Mouse (Mus musculus): Measurements from ENCODE around the gene Vav3. TPM values are rescaled to one million over a fixed set of nuclear protein-coding genes. Genes with fewer than 3 reads are reported as not detected.

The Vav3 gene
- polyA plus RNA-seq, 1 experiment from 2014 or later: 12.9 TPM

DNA sequence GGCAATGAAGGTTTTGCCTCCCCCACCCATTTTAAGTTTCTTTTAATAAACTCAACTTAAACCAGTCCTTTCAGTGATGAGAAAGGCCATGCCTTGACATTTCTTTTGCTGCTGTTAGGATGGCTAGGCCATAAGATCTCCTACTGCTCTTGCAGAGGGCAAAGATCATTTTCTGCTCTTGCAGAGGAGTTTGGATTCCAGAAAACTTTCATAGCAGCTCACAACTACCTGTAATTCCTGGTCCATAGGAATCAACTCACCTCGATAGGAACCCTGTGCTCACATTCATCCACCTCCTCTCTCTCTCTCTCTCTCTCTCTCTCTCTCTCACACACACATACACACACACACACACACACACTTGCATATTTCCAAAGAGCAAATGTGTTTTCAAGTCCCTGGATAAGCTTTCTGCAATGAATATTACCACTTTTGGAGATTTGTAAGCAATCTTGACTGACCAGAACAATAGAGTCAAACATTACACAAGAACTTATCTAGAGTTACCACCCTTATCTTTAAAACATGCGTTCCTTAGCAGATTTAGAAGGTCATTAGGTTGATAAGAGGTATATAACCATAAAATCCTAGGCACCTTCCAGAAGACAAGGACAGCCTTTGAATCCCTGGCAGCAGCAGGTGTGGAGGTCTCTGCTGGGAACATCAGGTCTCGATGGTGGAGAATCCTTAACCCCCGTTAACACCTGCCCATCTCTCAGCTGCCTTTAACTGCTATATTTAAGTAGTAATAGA lies 260.4 kb downstream of the Vav3 start:
- no peak overlapping the region for H3K4me2 ChIP-seq
- no peaks in the 10 kb centered on the region for H3K9me3 ChIP-seq (replicated peaks; ENCODE audit: control insufficient read depth, low read length)
- no peak overlapping the region for H3K27ac ChIP-seq (ENCODE audit: low read depth, low read length)
- no peaks in the 10 kb centered on the region for H3K4me1 ChIP-seq (ENCODE audit: control insufficient read depth, insufficient read depth, low read length)
- WGBS (ENCODE audit: insufficient replicate concordance): 66% methylated on average over 4 of the region's 4 CpGs
- H3K27me3 ChIP-seq (ENCODE audit: control insufficient read depth, insufficient read depth, low read length): no peaks in the 10 kb centered on the region
- H3K4me3 ChIP-seq (ENCODE audit: low read depth, low read length): no peak overlapping the region
- H3K9ac ChIP-seq (ENCODE audit: low read depth, low read length): no peak overlapping the region
- ATAC-seq (replicated peaks; ENCODE audit: insufficient number of reproducible peaks, low FRiP score, low TSS enrichment): no peak
- H3K36me3 ChIP-seq (ENCODE audit: control insufficient read depth, insufficient read depth, low read length): no peaks in the 10 kb centered on the region

DNA sequence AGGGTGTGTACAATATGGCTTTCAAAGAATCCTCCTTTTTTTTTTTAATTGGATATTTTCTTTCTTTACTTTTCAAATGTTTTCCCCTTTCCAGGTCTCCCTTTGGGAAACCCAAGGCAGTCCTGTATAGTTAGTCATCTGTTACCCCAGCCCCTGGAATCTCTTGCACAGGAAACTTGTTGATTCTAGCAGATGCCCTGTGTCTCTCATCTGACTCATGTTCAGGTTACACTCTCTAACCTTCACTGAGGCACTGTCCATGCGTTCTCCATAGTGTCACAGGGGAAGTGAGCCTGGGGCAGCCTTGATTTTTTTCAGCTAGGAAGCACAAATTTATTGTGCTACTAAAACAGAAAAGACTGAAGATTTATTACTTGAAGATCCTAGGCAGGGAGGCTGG lies 262.3 kb downstream of the Vav3 start:
- no peaks in the 10 kb centered on the region for H3K36me3 ChIP-seq (ENCODE audit: control insufficient read depth, insufficient read depth, low read length)

DNA sequence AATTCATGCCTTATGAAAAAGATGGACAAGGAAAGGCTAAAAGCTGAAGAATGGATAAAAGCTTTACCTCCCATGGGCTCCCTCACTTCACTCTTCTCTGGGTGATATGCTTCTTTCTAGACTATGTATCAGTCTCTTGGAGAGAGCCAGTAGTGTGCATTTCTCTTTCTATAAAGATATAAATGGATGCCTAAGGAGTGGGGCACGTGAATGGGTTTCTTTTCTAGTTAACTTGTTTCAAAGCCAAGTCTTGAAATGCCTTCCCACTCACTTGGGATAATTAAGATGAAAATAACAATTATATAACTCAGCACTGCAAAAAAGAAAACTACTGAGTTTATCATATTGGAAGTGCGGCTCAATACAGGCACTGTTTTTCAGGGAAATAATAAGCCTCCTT lies 265.7 kb downstream of the Vav3 start:
- Histone ChIP-seq H3K27me3 (ENCODE audit: control insufficient read depth, insufficient read depth, low read length) (no peaks in the 10 kb centered on the region), H3K9me3 (replicated peaks; ENCODE audit: control insufficient read depth, low read length) (no peaks in the 10 kb centered on the region), H3K4me3 (ENCODE audit: low read depth, low read length) (no peak overlapping the region), H3K4me1 (ENCODE audit: control insufficient read depth, insufficient read depth, low read length) (no peaks in the 10 kb centered on the region), H3K36me3 (ENCODE audit: control insufficient read depth, insufficient read depth, low read length) (no peaks in the 10 kb centered on the region), H3K4me2 (no peak overlapping the region), H3K27ac (ENCODE audit: low read depth, low read length) (no peak overlapping the region), H3K9ac (ENCODE audit: low read depth, low read length) (no peak overlapping the region)
- WGBS (ENCODE audit: insufficient replicate concordance): 77% methylated on average over 2 of the region's 2 CpGs
- no peak for ATAC-seq (replicated peaks; ENCODE audit: insufficient number of reproducible peaks, low FRiP score, low TSS enrichment)

More for the DNA sequence above, 262.3 kb downstream of the Vav3 start:
- Histone ChIP-seq H3K27me3 (ENCODE audit: control insufficient read depth, insufficient read depth, low read length) (no peaks in the 10 kb centered on the region), H3K4me3 (ENCODE audit: low read depth, low read length) (no peak overlapping the region), H3K4me1 (ENCODE audit: control insufficient read depth, insufficient read depth, low read length) (no peaks in the 10 kb centered on the region), H3K4me2 (no peak overlapping the region), H3K9ac (ENCODE audit: low read depth, low read length) (no peak overlapping the region), H3K9me3 (replicated peaks; ENCODE audit: control insufficient read depth, low read length) (no peaks in the 10 kb centered on the region), H3K27ac (ENCODE audit: low read depth, low read length) (no peak overlapping the region)
- 70% methylated on average over 1 of the region's 1 CpGs for WGBS (ENCODE audit: insufficient replicate concordance)
- ATAC-seq (replicated peaks; ENCODE audit: insufficient number of reproducible peaks, low FRiP score, low TSS enrichment): no peak

DNA sequence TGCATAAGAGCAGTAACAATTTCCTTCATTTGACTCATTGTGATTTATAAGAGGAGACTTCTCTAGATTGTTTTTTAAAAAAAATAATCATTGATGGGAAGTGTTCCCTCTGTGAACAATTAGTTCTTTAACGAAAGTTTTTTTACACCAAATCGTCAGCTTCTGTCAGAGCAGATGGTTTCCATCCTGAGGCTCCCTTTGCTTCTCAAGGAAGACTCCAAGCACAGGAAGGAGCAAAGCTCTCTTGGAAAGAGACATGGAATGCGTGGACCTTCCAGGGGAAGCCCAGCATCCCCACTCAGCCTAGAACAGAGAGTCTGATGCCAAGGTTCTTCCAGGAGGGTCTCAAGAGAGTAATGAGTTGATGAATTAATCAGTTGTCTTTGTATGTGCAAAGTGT lies 281.3 kb downstream of the Vav3 start:
- Histone ChIP-seq H3K4me3 (ENCODE audit: low read depth, low read length) (no peak overlapping the region), H3K27me3 (ENCODE audit: control insufficient read depth, insufficient read depth, low read length) (no peaks in the 10 kb centered on the region), H3K4me2 (no peak overlapping the region), H3K9me3 (replicated peaks; ENCODE audit: control insufficient read depth, low read length) (no peaks in the 10 kb centered on the region), H3K4me1 (ENCODE audit: control insufficient read depth, insufficient read depth, low read length) (no peaks in the 10 kb centered on the region), H3K9ac (ENCODE audit: low read depth, low read length) (no peak overlapping the region), H3K27ac (ENCODE audit: low read depth, low read length) (no peak overlapping the region), H3K36me3 (ENCODE audit: control insufficient read depth, insufficient read depth, low read length) (no peaks in the 10 kb centered on the region)
- 53% methylated on average over 3 of the region's 3 CpGs for WGBS (ENCODE audit: insufficient replicate concordance)
- no peak for ATAC-seq (replicated peaks; ENCODE audit: insufficient number of reproducible peaks, low FRiP score, low TSS enrichment)

DNA sequence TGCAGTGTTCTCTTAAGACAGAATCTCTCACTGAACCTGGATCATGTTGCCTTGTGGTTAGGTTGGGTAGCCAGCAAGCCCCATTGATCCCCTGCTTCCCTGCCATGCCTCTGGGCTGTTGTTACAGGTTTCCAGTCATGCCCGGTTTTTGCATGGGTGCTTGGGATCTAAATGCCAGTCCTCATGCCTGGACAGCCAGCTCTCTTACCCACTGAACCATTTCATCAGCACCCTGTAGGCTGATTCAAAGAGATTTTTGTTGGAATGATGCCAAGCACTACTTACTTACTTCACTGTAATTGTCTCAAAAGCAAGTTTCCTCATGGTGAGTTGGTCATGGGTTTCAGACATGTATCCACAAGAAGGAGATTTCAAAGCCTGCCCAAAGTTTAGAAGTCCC lies 281.9 kb downstream of the Vav3 start:
- Histone ChIP-seq H3K36me3 (ENCODE audit: control insufficient read depth, insufficient read depth, low read length) (no peaks in the 10 kb centered on the region), H3K27ac (ENCODE audit: low read depth, low read length) (no peak overlapping the region), H3K27me3 (ENCODE audit: control insufficient read depth, insufficient read depth, low read length) (no peaks in the 10 kb centered on the region), H3K4me2 (no peak overlapping the region), H3K4me1 (ENCODE audit: control insufficient read depth, insufficient read depth, low read length) (no peaks in the 10 kb centered on the region), H3K4me3 (ENCODE audit: low read depth, low read length) (no peak overlapping the region), H3K9ac (ENCODE audit: low read depth, low read length) (no peak overlapping the region), H3K9me3 (replicated peaks; ENCODE audit: control insufficient read depth, low read length) (no peaks in the 10 kb centered on the region)
- ATAC-seq (replicated peaks; ENCODE audit: insufficient number of reproducible peaks, low FRiP score, low TSS enrichment): no peak
- WGBS (ENCODE audit: insufficient replicate concordance): 69% methylated on average over 1 of the region's 1 CpGs

DNA sequence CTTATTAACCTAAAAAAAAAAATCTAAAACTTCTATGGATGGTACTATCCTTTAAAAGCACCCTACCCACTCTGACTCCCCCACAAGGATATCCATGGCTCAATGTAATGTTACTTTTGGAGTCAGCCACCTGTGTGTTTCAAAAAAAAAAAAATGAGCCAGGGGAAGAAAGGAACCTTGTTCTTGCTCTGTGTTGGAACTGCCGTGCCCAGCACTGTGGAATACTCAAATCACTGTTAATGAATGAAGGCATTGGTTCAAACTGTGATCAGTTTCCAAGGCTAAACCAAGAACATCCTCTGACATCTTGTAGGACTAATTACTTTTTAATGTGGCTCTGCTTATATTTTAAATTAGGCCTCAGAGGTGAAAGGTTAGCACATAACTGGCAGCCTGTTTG lies 282.4 kb downstream of the Vav3 start:
- no peak overlapping the region for H3K27ac ChIP-seq (ENCODE audit: low read depth, low read length)
- H3K27me3 ChIP-seq (ENCODE audit: control insufficient read depth, insufficient read depth, low read length): no peaks in the 10 kb centered on the region
- H3K4me2 ChIP-seq: no peak overlapping the region
- no peak for ATAC-seq (replicated peaks; ENCODE audit: insufficient number of reproducible peaks, low FRiP score, low TSS enrichment)
- H3K36me3 ChIP-seq (ENCODE audit: control insufficient read depth, insufficient read depth, low read length): no peaks in the 10 kb centered on the region
- H3K4me1 ChIP-seq (ENCODE audit: control insufficient read depth, insufficient read depth, low read length): no peaks in the 10 kb centered on the region
- H3K9ac ChIP-seq (ENCODE audit: low read depth, low read length): no peak overlapping the region
- WGBS (ENCODE audit: insufficient replicate concordance): 74% methylated on average over 1 of the region's 1 CpGs
- H3K4me3 ChIP-seq (ENCODE audit: low read depth, low read length): no peak overlapping the region
- H3K9me3 ChIP-seq (replicated peaks; ENCODE audit: control insufficient read depth, low read length): no peaks in the 10 kb centered on the region

DNA sequence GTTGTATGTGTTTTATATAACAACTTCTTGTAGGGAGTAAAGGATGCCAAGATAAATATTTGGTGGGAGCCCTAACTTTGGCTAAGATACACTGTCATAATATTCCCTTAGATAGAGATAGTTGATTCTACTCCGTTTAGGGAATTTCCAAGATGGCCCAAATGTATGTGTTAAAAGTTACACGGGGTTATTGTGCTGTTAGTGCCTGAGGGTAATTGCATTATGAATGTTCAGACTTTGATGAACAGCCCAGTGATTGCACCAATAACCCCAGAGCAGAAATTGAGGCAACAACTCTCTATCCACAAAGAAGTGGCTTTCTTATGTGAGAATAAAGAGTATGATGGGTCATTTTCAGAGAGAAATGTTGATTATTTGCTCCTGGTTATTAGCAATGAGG lies 283.3 kb downstream of the Vav3 start:
- Histone ChIP-seq H3K36me3 (ENCODE audit: control insufficient read depth, insufficient read depth, low read length) (no peaks in the 10 kb centered on the region), H3K4me3 (ENCODE audit: low read depth, low read length) (no peak overlapping the region), H3K9me3 (replicated peaks; ENCODE audit: control insufficient read depth, low read length) (no peaks in the 10 kb centered on the region), H3K9ac (ENCODE audit: low read depth, low read length) (no peak overlapping the region), H3K27me3 (ENCODE audit: control insufficient read depth, insufficient read depth, low read length) (no peaks in the 10 kb centered on the region), H3K4me1 (ENCODE audit: control insufficient read depth, insufficient read depth, low read length) (no peaks in the 10 kb centered on the region), H3K4me2 (no peak overlapping the region), H3K27ac (ENCODE audit: low read depth, low read length) (no peak overlapping the region)
- no peak for ATAC-seq (replicated peaks; ENCODE audit: insufficient number of reproducible peaks, low FRiP score, low TSS enrichment)
- 69% methylated on average over 2 of the region's 2 CpGs for WGBS (ENCODE audit: insufficient replicate concordance)

DNA sequence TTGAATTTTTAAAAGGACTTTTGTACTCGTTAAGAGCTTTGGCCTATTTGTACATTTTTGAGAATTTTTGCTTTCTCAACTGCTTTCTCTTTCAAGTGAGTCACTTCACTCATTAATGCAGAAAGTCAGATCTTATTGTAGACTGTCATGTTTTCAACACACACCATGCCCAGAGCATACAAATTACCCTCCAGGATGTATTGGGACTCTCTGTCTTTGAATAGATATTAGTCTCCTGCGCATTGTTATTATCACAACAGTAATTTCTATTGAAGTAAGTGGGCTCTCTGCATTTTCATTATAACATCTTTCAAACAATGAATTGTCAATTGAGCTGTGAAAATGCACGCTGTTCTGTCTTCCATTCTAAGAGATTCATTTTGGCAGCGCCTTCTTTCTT lies 295.6 kb downstream of the Vav3 start:
- no peak for ATAC-seq (replicated peaks; ENCODE audit: insufficient number of reproducible peaks, low FRiP score, low TSS enrichment)
- 80% methylated on average over 4 of the region's 4 CpGs for WGBS (ENCODE audit: insufficient replicate concordance)
- no peak overlapping the region for H3K9ac ChIP-seq (ENCODE audit: low read depth, low read length)
- no peak overlapping the region for H3K27ac ChIP-seq (ENCODE audit: low read depth, low read length)
- H3K4me3 ChIP-seq (ENCODE audit: low read depth, low read length): no peak overlapping the region
- H3K27me3 ChIP-seq (ENCODE audit: control insufficient read depth, insufficient read depth, low read length): no peaks in the 10 kb centered on the region
- no peaks in the 10 kb centered on the region for H3K4me1 ChIP-seq (ENCODE audit: control insufficient read depth, insufficient read depth, low read length)
- no peak overlapping the region for H3K4me2 ChIP-seq
- no peaks in the 10 kb centered on the region for H3K36me3 ChIP-seq (ENCODE audit: control insufficient read depth, insufficient read depth, low read length)
- H3K9me3 ChIP-seq (replicated peaks; ENCODE audit: control insufficient read depth, low read length): no peaks in the 10 kb centered on the region

DNA sequence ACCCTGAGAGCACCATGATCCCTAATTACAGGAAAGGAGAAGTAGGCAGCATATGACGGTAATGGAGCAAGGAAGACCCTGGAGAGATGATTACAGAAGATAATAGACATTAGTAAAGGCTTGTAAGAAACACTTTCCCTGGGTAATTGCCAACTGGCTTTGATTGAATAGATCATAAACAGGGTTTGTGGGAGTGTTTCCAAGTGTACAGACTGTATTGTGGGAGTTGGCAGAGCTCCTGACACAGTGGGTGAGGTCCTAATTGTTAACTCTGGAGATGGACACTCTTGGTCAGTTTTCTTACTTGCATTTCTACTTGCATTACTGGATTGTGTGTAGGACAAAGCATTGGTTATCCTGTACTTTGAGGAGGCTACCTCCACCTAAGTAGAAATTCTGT lies 298.9 kb downstream of the Vav3 start:
- no peaks in the 10 kb centered on the region for H3K9me3 ChIP-seq (replicated peaks; ENCODE audit: control insufficient read depth, low read length)
- H3K4me2 ChIP-seq: no peak overlapping the region
- H3K4me1 ChIP-seq (ENCODE audit: control insufficient read depth, insufficient read depth, low read length): no peaks in the 10 kb centered on the region
- ATAC-seq (replicated peaks; ENCODE audit: insufficient number of reproducible peaks, low FRiP score, low TSS enrichment): no peak
- WGBS (ENCODE audit: insufficient replicate concordance): 84% methylated on average over 1 of the region's 1 CpGs
- H3K9ac ChIP-seq (ENCODE audit: low read depth, low read length): no peak overlapping the region
- no peak overlapping the region for H3K27ac ChIP-seq (ENCODE audit: low read depth, low read length)
- no peak overlapping the region for H3K4me3 ChIP-seq (ENCODE audit: low read depth, low read length)
- H3K36me3 ChIP-seq (ENCODE audit: control insufficient read depth, insufficient read depth, low read length): no peaks in the 10 kb centered on the region
- no peaks in the 10 kb centered on the region for H3K27me3 ChIP-seq (ENCODE audit: control insufficient read depth, insufficient read depth, low read length)
